Mouse (Mus musculus) myocyte (in vitro differentiated cells): Measurements from ENCODE around the gene Ogdh. TPM values are rescaled to one million over a fixed set of nuclear protein-coding genes. Genes with fewer than 3 reads are reported as not detected.
"Not testable (repeated sequence)": the region's sequence is repeated elsewhere in the genome, so short reads cannot be mapped to it uniquely, and the experiment has no call there.

Experiments
- H3K27me3 ChIP-seq: one replicate; pipeline ENCODE4 v1.6.1; 2011; ENCODE audit not compliant: control insufficient read depth, insufficient read depth, insufficient read length
- H3K36me3 ChIP-seq: one replicate; pipeline ENCODE4 v1.6.1; 2011; ENCODE audit not compliant: control insufficient read depth, insufficient read depth
- H3K4me2 ChIP-seq: one replicate; pipeline ENCODE4 v1.6.1; 2011; ENCODE audit warnings: low read depth, control low read depth
- H3K4me3 ChIP-seq: one replicate; pipeline ENCODE4 v1.5.1; 2011; ENCODE audit warnings: mild to moderate bottlenecking, control low read depth, moderate library complexity
- H3K79me2 ChIP-seq: one replicate; pipeline ENCODE4 v1.6.1; 2011; ENCODE audit not compliant: control insufficient read depth, insufficient read depth
- H3ac ChIP-seq: one replicate; pipeline ENCODE4 v1.6.1; 2011; ENCODE audit not compliant: control insufficient read depth, insufficient read length
- CEBPB ChIP-seq: IDR thresholded peaks from 2 replicates; pipeline ENCODE4 v1.6.1; 2011; ENCODE audit warnings: mild to moderate bottlenecking, moderate library complexity; ENCODE audit not compliant: poor library complexity, insufficient read depth, severe bottlenecking
- E2F4 ChIP-seq: IDR thresholded peaks from one replicate; pipeline ENCODE4 v1.6.1; 2011; ENCODE audit warnings: mild to moderate bottlenecking, control low read depth, moderate library complexity; ENCODE audit not compliant: insufficient read depth
- MAX ChIP-seq: IDR thresholded peaks from one replicate; pipeline ENCODE4 v1.6.1; 2011; ENCODE audit warnings: low read depth, mild to moderate bottlenecking, control low read depth
- MYOD1 ChIP-seq, 3 experiments: IDR thresholded peaks; one replicate each; pipeline ENCODE4 v1.6.1; 2011; ENCODE audit warnings: control low read depth in 2 of 3, low read depth in 2 of 3, mild to moderate bottlenecking in 2 of 3, moderate library complexity in 1 of 3; ENCODE audit not compliant: insufficient read length in 2 of 3, control insufficient read depth in 1 of 3
- MYOG ChIP-seq, 3 experiments: IDR thresholded peaks; one replicate each; pipeline ENCODE4 v1.6.1; 2011; ENCODE audit warnings: control low read depth in 2 of 3, low read depth in 2 of 3, mild to moderate bottlenecking in 2 of 3; ENCODE audit not compliant: insufficient read length in 2 of 3, control insufficient read depth in 1 of 3, insufficient read depth in 1 of 3
- POLR2A ChIP-seq: IDR thresholded peaks from one replicate; pipeline ENCODE4 v1.6.1; 2011; ENCODE audit warnings: low read depth, mild to moderate bottlenecking, control low read depth, moderate library complexity; ENCODE audit not compliant: insufficient read length
- POLR2AphosphoS2 ChIP-seq: IDR thresholded peaks from one replicate; pipeline ENCODE4 v1.6.1; 2011; ENCODE audit warnings: low read depth, control low read depth; ENCODE audit not compliant: insufficient read length
- REST ChIP-seq: IDR thresholded peaks from one replicate; pipeline ENCODE4 v1.6.1; 2011; ENCODE audit warnings: mild to moderate bottlenecking, control low read depth, moderate library complexity; ENCODE audit not compliant: insufficient read depth, insufficient read length
- SRF ChIP-seq: IDR thresholded peaks from one replicate; pipeline ENCODE4 v1.6.1; 2011; ENCODE audit warnings: low read depth; ENCODE audit not compliant: control insufficient read depth, insufficient read length
- TCF12 ChIP-seq: IDR thresholded peaks from one replicate; pipeline ENCODE4 v1.6.1; 2011; ENCODE audit warnings: mild to moderate bottlenecking, control low read depth; ENCODE audit not compliant: poor library complexity, insufficient read depth, severe bottlenecking
- TCF3 ChIP-seq: IDR thresholded peaks from one replicate; pipeline ENCODE4 v1.6.1; 2011; ENCODE audit warnings: low read depth, control low read depth; ENCODE audit not compliant: insufficient read length
- USF1 ChIP-seq: IDR thresholded peaks from one replicate; pipeline ENCODE4 v1.6.1; 2011; ENCODE audit warnings: low read depth, mild to moderate bottlenecking, control low read depth, moderate library complexity
- polyA plus RNA-seq: library from polyadenylated mRNA; unstranded; fragments of >200 nt; fragmentation: generic; extraction: Trizol; gene quantifications from one replicate; pipeline ENCODE4 v1.2.1, GENCODE M21; 2012; ENCODE audit warnings: missing spikeins

The Ogdh gene
- polyA plus RNA-seq, result 127 TPM

DNA sequence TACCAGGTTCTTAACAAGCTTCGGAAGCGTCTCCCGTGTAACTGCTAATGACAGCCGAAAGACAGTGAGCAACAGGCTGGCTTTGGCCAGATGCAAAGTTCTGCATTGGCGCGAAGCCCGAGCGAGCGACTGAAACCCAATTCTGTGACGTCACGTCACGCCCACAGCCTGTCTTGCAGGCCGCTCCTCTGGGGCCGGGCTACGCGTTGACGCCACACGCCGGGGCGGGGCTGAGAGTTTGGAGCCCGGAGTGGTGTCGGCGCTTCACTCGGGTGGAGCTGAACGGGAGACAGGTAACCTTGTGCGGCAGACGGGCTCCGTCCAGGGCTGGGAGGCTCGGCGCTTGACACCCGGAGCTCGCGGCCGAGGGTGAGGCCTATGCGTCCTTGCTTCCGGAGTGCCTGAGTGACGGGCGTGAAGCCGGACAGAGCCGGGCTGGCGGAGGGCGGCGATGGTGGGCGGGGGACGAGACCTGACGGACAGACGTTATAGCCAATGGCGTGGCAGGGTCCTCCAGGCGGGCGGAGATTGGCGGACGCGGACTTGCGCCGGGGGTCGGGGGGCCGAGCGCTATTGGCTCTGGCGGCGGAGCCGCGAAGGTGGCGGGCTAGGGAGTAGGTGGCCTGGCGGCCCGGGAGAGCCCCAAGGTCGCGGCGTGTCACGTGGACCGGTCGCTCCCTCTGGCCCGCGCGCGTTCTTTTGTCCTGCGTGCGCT lies at the start of gene Ogdh:
TSS of gene Ogdh (plus strand) at position 233 of the 715 bp plus-strand sequence.
- H3K27me3 ChIP-seq, result no peaks in the 10 kb centered on the region
- no peaks in the 10 kb centered on the region for H3K36me3 ChIP-seq
- peak within 1 kb of the TSS; percentile 96 for H3K4me2 ChIP-seq
- H3K79me2 ChIP-seq, result peaks cover 46% of the 10 kb centered on the region
- no peak for TF ChIP-seq TCF3
- TF ChIP-seq MYOG (IDR thresholded peaks at IDR 0.05; ENCODE audit: control insufficient read depth in 1 of 3, insufficient read depth in 1 of 3, insufficient read length in 2 of 3, low read depth in 2 of 3), result no peak
- TF ChIP-seq E2F4, result no peak
- TF ChIP-seq CEBPB, result no peak
- TF ChIP-seq REST, result no peak
- no peak for TF ChIP-seq MAX
- no peak for TF ChIP-seq USF1
- TF ChIP-seq POLR2A, result peak; percentile 89
- TF ChIP-seq SRF, result peak; percentile 57
- TF ChIP-seq POLR2AphosphoS2, result peak; percentile 88
- TF ChIP-seq MYOD1 (IDR thresholded peaks at IDR 0.05; ENCODE audit: control insufficient read depth in 1 of 3, insufficient read length in 2 of 3, low read depth in 2 of 3), result peak in 1 of 3 experiments; percentile 34
- no peak for TF ChIP-seq TCF12
- peak within 1 kb of the TSS; percentile 49 for H3ac ChIP-seq
- peak within 1 kb of the TSS; percentile 54 for H3K4me3 ChIP-seq

DNA sequence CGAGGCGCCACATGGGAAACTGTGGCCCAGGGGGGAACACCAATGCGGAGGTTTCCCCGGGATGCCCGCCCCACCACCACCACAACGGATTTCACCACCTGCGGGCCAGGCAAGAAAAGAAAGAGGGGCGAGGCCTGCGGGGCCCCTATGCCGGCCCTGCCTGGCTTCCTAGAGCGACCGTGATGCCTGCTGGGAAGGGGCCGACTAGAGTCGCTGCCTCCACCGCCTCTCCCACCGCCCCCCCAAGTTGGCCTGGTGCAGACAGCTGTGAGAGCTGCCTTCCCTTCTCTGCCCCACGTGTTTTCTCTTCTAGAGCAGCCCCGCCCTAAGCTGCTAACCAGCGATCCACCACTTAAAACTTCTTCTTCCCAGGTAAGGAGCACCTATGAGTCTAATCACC lies 46.7 kb upstream of the Ogdh start:
- Histone ChIP-seq H3K27me3 (no peaks in the 10 kb centered on the region), H3K36me3 (no peaks in the 10 kb centered on the region), H3K4me3 (no peak overlapping the region), H3K4me2 (no peak overlapping the region), H3K79me2 (no peaks in the 10 kb centered on the region), H3ac (no peak overlapping the region)
- no peak for TF ChIP-seq TCF12
- no peak for TF ChIP-seq MYOG (IDR thresholded peaks at IDR 0.05; ENCODE audit: control insufficient read depth in 1 of 3, insufficient read depth in 1 of 3, insufficient read length in 2 of 3, low read depth in 2 of 3)
- no peak for TF ChIP-seq SRF
- no peak for TF ChIP-seq CEBPB
- no peak for TF ChIP-seq REST
- no peak for TF ChIP-seq MYOD1 (IDR thresholded peaks at IDR 0.05; ENCODE audit: control insufficient read depth in 1 of 3, insufficient read length in 2 of 3, low read depth in 2 of 3)
- TF ChIP-seq POLR2AphosphoS2, result no peak
- no peak for TF ChIP-seq MAX
- no peak for TF ChIP-seq E2F4
- TF ChIP-seq POLR2A, result no peak
- TF ChIP-seq USF1, result no peak
- TF ChIP-seq TCF3, result no peak

DNA sequence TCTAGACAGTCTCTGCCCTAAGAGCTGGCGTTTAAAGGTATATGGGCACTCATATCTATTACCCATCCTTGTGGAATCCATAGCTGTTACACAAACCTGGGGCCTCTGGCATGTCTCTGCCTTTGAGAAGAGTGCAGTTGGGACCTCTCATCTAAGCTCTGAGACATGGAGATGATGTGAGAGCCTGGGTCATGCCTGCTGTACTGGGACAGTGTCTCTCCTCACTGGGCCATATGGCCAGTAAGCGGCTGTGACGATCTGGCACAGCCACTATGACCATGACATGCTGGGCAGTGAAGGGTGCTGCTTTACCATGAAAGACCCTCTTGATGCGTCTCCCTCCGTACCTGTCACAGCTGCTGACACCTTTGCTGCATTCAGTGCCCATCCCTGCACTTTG lies 39.2 kb upstream of the Ogdh start:
- TF ChIP-seq CEBPB (no peak), MYOG (IDR thresholded peaks at IDR 0.05; ENCODE audit: control insufficient read depth in 1 of 3, insufficient read depth in 1 of 3, insufficient read length in 2 of 3, low read depth in 2 of 3) (no peak), SRF (no peak), POLR2AphosphoS2 (no peak), E2F4 (no peak), TCF12 (no peak), USF1 (no peak), POLR2A (no peak), TCF3 (no peak), MYOD1 (IDR thresholded peaks at IDR 0.05; ENCODE audit: control insufficient read depth in 1 of 3, insufficient read length in 2 of 3, low read depth in 2 of 3) (no peak), REST (no peak), MAX (no peak)
- H3K36me3 ChIP-seq, result no peaks in the 10 kb centered on the region
- no peak overlapping the region for H3K4me3 ChIP-seq
- H3K79me2 ChIP-seq, result no peaks in the 10 kb centered on the region
- H3ac ChIP-seq, result no peak overlapping the region
- no peak overlapping the region for H3K4me2 ChIP-seq
- H3K27me3 ChIP-seq, result no peaks in the 10 kb centered on the region

DNA sequence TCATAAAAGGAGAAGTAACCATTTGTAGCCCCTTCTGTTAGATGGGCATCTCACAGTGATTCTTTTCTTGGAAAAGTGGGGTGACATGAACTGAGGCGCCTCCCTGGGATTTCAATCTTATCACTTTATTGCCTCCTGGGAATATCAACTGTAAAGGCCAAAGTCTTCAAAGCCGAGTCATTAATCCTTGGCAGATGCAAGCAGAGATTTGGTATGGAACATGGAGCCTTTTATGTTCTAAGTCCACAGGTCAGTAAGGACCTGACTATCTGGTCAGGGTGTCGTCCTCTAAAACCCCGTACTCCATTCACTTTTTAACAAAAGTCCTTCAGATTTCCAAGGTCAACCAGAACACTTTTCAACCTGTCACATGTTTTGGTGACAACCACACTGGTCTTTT lies 38.6 kb upstream of the Ogdh start:
- Histone ChIP-seq H3K4me2 (no peak overlapping the region), H3ac (no peak overlapping the region), H3K27me3 (no peaks in the 10 kb centered on the region), H3K36me3 (peaks cover 2% of the 10 kb centered on the region), H3K79me2 (no peaks in the 10 kb centered on the region), H3K4me3 (no peak overlapping the region)
- TF ChIP-seq E2F4 (no peak), MYOD1 (IDR thresholded peaks at IDR 0.05; ENCODE audit: control insufficient read depth in 1 of 3, insufficient read length in 2 of 3, low read depth in 2 of 3) (no peak), USF1 (no peak), MYOG (IDR thresholded peaks at IDR 0.05; ENCODE audit: control insufficient read depth in 1 of 3, insufficient read depth in 1 of 3, insufficient read length in 2 of 3, low read depth in 2 of 3) (no peak), POLR2AphosphoS2 (no peak), POLR2A (no peak), REST (no peak), CEBPB (no peak), TCF12 (no peak), TCF3 (no peak), SRF (no peak), MAX (no peak)

DNA sequence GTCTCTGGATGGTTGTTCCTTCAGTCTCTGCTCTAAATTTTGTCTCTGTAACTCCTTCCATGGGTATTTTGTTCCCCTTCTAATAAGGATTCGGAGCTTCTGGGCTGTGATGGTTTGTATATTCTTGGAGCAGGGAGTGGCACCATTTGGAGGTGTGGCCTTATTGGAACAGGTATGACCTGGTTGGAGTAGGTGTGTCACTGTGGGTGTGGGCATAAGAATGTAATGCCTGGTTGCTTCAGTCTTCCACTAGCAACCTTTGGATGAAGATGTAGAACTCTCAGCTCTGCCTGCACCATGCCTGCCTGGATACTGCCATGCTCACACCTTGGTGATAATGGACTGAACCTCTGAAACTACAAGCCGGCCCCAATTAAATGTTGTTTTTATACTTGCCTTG lies 36.8 kb upstream of the Ogdh start:
- H3ac ChIP-seq, H3K4me2 ChIP-seq, H3K27me3 ChIP-seq: not testable (repeated sequence)

More for the DNA sequence above, 36.8 kb upstream of the Ogdh start:
- not testable (repeated sequence) for H3K4me3 ChIP-seq, H3K79me2 ChIP-seq
- H3K36me3 ChIP-seq, result peaks cover 19% of the 10 kb centered on the region
